Mouse (Mus musculus) limb, embryonic 11.5 days (tissue): Measurements from ENCODE around the gene Ltv1. TPM values are rescaled to one million over a fixed set of nuclear protein-coding genes. Genes with fewer than 3 reads are reported as not detected.

Experiments
- ATAC-seq: fragments of 200-750 bp; cut with Nextera tagmentation; 2 replicates; pipeline ENCODE4 v1.8.0; 2017; ENCODE audit warnings: low read depth; ENCODE audit not compliant: insufficient number of reproducible peaks, low FRiP score, low TSS enrichment
- DNase-seq: peaks from one replicate; pipeline ENCODE4 v3.0.0-alpha.2; 2015; ENCODE audit warnings: low spot score
- H3K27ac ChIP-seq: fragments of 300-500 bp; sonication (generic); replicated peaks from 2 replicates; pipeline ENCODE4 v1.5.1; 2014; ENCODE audit warnings: low read depth, mild to moderate bottlenecking, low read length
- H3K27me3 ChIP-seq: fragments of 300-500 bp; sonication (generic); 2 replicates; pipeline ENCODE4 v1.6.1; 2014; ENCODE audit warnings: mild to moderate bottlenecking, low read length, mixed read lengths; ENCODE audit not compliant: control insufficient read depth, insufficient read depth
- H3K36me3 ChIP-seq: fragments of 300-500 bp; sonication (generic); 2 replicates; pipeline ENCODE4 v1.6.1; 2014; ENCODE audit warnings: mild to moderate bottlenecking, low read length, moderate library complexity, mixed read lengths; ENCODE audit not compliant: control insufficient read depth, insufficient read depth
- H3K4me1 ChIP-seq: fragments of 300-500 bp; sonication (generic); 2 replicates; pipeline ENCODE4 v1.6.1; 2014; ENCODE audit warnings: low read length, mixed read lengths; ENCODE audit not compliant: control insufficient read depth, insufficient read depth
- H3K4me2 ChIP-seq: fragments of 300-500 bp; sonication (generic); 2 replicates; pipeline ENCODE4 v1.6.1; 2014; ENCODE audit warnings: low read depth, mild to moderate bottlenecking, moderate library complexity; ENCODE audit not compliant: severe bottlenecking
- H3K4me3 ChIP-seq: fragments of 300-500 bp; sonication (generic); 2 replicates; pipeline ENCODE4 v1.5.1; 2014; ENCODE audit warnings: low read depth, low read length
- H3K9ac ChIP-seq: fragments of 300-500 bp; sonication (generic); 2 replicates; pipeline ENCODE4 v1.6.1; 2014; ENCODE audit warnings: mild to moderate bottlenecking, low read length
- H3K9me3 ChIP-seq: fragments of 300-500 bp; sonication (generic); 2 replicates; pipeline ENCODE4 v1.6.1; 2016; ENCODE audit warnings: low read length; ENCODE audit not compliant: control insufficient read depth
- WGBS: fragments of 180-500 bp; shearing (Covaris S2); extraction: QIAGEN DNeasy Blood & Tissue Kit; methylation state at CpG from one replicate; pipeline ENCODE4 v1.1.7; 2014; 5-methylcytosine and 5-hydroxymethylcytosine counted together
- polyA plus RNA-seq: library from polyadenylated mRNA; unstranded; fragments of >200 nt; fragmentation: Nextera tagmentation; extraction: Ambion mirVana; gene quantifications from 2 replicates; pipeline ENCODE4 v1.2.1, GENCODE M21; 2014

The Ltv1 gene
- polyA plus RNA-seq, 1 experiment from 2014 or later, result 62.6 TPM

DNA sequence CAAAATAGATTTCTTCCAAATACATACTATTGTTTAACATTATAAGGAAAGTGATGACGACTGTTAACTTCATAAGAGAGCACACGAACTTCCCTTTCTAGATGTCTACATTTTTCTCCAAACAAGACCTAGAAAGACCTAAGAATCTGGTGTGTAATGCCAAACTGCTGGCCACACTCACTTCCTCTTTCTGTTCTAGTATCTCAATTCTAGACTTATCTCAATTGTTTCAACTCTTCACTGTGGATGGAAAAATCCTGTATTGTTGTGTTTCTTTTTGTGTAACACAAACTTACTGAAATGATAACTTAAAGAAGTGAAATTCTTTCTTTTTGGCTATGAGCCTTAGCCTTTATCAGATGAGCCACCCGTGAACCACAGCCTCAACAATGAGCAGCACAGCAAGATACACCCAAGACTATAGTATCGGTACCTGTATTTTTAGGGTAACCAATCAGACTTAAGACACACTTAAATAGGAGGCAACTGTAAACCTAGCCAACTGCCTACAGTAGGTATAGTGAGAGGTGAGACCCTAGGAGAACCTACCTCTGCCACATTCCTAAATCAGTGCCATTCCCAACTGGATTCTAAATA is 8.7 kb downstream of the Ltv1 start:
- 91% methylated on average over 4 of the region's 4 CpGs for WGBS
- no peaks in the 10 kb centered on the region for H3K27me3 ChIP-seq
- H3K4me2 ChIP-seq, result no peak overlapping the region
- H3K4me1 ChIP-seq, result no peaks in the 10 kb centered on the region
- no peak for ATAC-seq
- no peak overlapping the region for H3K4me3 ChIP-seq
- no peak overlapping the region for H3K27ac ChIP-seq
- DNase-seq, result no peak
- no peaks in the 10 kb centered on the region for H3K9me3 ChIP-seq
- no peak overlapping the region for H3K9ac ChIP-seq
- H3K36me3 ChIP-seq, result peaks cover 7% of the 10 kb centered on the region

DNA sequence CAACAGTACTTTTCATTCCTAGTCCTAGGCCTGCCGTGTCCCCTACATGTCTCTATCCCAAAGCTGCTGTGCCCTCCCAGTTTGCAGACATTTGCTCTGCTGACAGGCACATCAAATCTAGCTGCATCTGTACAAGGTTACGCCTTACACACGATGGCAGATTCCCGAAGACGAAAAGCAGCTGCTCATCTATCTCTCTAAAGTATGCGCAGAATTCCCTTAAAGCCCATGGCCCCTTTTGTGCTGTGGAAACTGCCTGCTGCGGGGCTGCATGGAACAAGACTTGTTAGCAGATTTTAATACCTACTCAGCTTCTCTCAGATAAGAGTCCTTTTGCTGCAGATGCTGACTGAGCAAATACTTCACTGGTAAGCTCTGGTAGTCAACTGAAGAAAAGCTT is 12.8 kb downstream of the Ltv1 start:
- no peaks in the 10 kb centered on the region for H3K9me3 ChIP-seq
- WGBS, result 92% methylated on average over 7 of the region's 7 CpGs
- H3K4me3 ChIP-seq, result no peak overlapping the region
- no peak for ATAC-seq
- H3K4me2 ChIP-seq, result no peak overlapping the region
- no peaks in the 10 kb centered on the region for H3K4me1 ChIP-seq
- no peak for DNase-seq
- H3K27me3 ChIP-seq, result no peaks in the 10 kb centered on the region
- no peak overlapping the region for H3K9ac ChIP-seq
- H3K27ac ChIP-seq, result no peak overlapping the region
- peaks cover 6% of the 10 kb centered on the region for H3K36me3 ChIP-seq

- ATAC-seq, result no peak
- Histone ChIP-seq H3K4me3 (no peak within 1 kb of the TSS), H3K36me3 (peaks cover 6% of the 10 kb centered on the region), H3K9ac (no peak within 1 kb of the TSS), H3K27ac (no peak within 1 kb of the TSS), H3K9me3 (no peaks in the 10 kb centered on the region), H3K4me1 (0 out of 2 replicates have a peak, but pooled peaks cover under 1% of the 10 kb centered on the region), H3K4me2 (no peak within 1 kb of the TSS), H3K27me3 (no peaks in the 10 kb centered on the region)
- DNase-seq, result no peak
- WGBS, result 83% methylated on average over 7 of the region's 7 CpGs
Observed at GRCm38 (mm10) chr10:13177973-13178624, 14.9 kb downstream of the Ltv1 start, which contains the start of gene Zc2hc1b. TSS of gene Zc2hc1b (minus strand) at chr10:13178023.

GRCm38 (mm10) chr10:13175866-13176265 is 17.1 kb downstream of the Ltv1 start:
- H3K4me1 ChIP-seq, result peaks cover 19% of the 10 kb centered on the region
- H3K36me3 ChIP-seq, result peaks cover 4% of the 10 kb centered on the region; the same call in 1 of the 2 replicates
- no peak overlapping the region for H3K27ac ChIP-seq
- H3K27me3 ChIP-seq, result no peaks in the 10 kb centered on the region
- WGBS, result 96% methylated on average over 7 of the region's 7 CpGs
- DNase-seq (no peak), ATAC-seq (no peak)
- no peak overlapping the region for H3K4me2 ChIP-seq
- no peak overlapping the region for H3K4me3 ChIP-seq
- H3K9me3 ChIP-seq, result no peaks in the 10 kb centered on the region
- H3K9ac ChIP-seq, result no peak overlapping the region

DNA sequence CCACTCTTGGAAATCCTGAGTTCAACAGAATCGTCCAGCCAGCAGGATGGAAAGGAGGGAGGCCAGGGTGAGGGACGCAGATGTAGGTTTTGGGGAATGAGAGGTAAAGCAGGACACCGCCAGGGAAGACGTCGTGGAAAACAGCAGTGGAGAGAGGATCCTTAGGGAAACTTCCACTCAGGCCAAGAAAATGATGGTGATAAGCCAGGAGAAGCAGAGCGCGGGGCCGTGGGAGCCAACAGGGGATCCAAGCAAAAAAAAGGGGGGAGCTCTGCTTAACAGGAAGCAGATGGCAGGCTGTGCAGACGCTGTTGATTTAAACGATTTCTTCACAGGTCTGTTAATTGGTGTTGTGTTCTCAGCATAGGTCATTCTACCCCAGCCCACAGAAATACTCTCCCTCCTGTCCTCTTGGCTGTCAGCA is 20.2 kb downstream of the Ltv1 start:
- peak; percentile 53 for DNase-seq
- 20% methylated on average over 10 of the region's 10 CpGs for WGBS
- ATAC-seq, result no peak
- Histone ChIP-seq H3K4me3 (no peak overlapping the region), H3K27me3 (no peaks in the 10 kb centered on the region), H3K9ac (no peak overlapping the region), H3K4me2 (peak overlapping the region; percentile 24; the same call in 1 of the 2 replicates), H3K27ac (no peak overlapping the region), H3K36me3 (no peaks in the 10 kb centered on the region; the same call in 1 of the 2 replicates), H3K9me3 (no peaks in the 10 kb centered on the region), H3K4me1 (peaks cover 24% of the 10 kb centered on the region)

GRCm38 (mm10) chr10:13171461-13171860 is 21.5 kb downstream of the Ltv1 start:
- Histone ChIP-seq H3K9me3 (no peaks in the 10 kb centered on the region), H3K36me3 (no peaks in the 10 kb centered on the region), H3K27ac (no peak overlapping the region), H3K4me2 (no peak overlapping the region), H3K9ac (no peak overlapping the region), H3K4me3 (no peak overlapping the region), H3K4me1 (peaks cover 24% of the 10 kb centered on the region), H3K27me3 (no peaks in the 10 kb centered on the region)
- DNase-seq (no peak), ATAC-seq (no peak)
- WGBS, result 21% methylated on average over 2 of the region's 2 CpGs

GRCm38 (mm10) chr10:13170739-13171448 is 22.1 kb downstream of the Ltv1 start:
- Histone ChIP-seq H3K4me2 (no peak overlapping the region), H3K9me3 (no peaks in the 10 kb centered on the region), H3K36me3 (no peaks in the 10 kb centered on the region), H3K9ac (no peak overlapping the region), H3K4me1 (peaks cover 24% of the 10 kb centered on the region), H3K4me3 (no peak overlapping the region), H3K27ac (no peak overlapping the region; the same call in 1 of the 2 replicates), H3K27me3 (no peaks in the 10 kb centered on the region)
- 12% methylated on average over 12 of the region's 12 CpGs for WGBS
- DNase-seq (peak; percentile 61), ATAC-seq (peak; percentile 78; the same call in 1 of the 2 replicates)

DNA sequence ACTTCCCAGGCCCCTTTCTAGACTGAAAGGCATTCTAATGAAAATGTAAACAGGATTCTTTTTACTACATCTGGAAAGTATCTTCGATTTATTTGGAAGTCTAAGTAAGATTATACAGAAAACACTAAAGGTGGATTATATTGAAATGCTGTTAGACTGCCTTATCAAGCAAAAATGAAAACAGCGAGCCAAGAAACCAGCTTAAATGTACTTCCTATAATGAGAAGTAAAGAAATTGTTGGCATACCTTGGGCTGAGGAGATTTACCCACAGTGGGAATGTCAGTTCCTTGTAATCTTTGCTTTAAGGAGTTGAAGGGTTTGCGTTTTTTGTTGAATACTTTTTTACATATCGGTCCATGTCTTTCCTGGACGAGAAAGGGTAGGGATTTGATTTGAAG is 24.5 kb downstream of the Ltv1 start:
- no peak overlapping the region for H3K27ac ChIP-seq
- H3K4me1 ChIP-seq, result peaks cover 24% of the 10 kb centered on the region
- H3K36me3 ChIP-seq, result no peaks in the 10 kb centered on the region
- no peaks in the 10 kb centered on the region for H3K9me3 ChIP-seq
- no peak overlapping the region for H3K4me2 ChIP-seq
- no peak overlapping the region for H3K4me3 ChIP-seq
- no peak overlapping the region for H3K9ac ChIP-seq
- 83% methylated on average over 5 of the region's 5 CpGs for WGBS
- no peaks in the 10 kb centered on the region for H3K27me3 ChIP-seq
- no peak for ATAC-seq
- DNase-seq, result no peak
